Mouse (Mus musculus) embryonic facial prominence, embryonic 11.5 days (tissue): ENCODE results near the gene Glis2. TPM values are rescaled to one million over a fixed set of nuclear protein-coding genes. Genes with fewer than 3 reads are reported as not detected.

Source experiments
- ATAC-seq: fragments of 200-750 bp; cut with Nextera tagmentation; replicated peaks from 2 replicates; pipeline ENCODE4 v1.8.0; 2017; ENCODE audit warnings: low read depth; ENCODE audit not compliant: insufficient number of reproducible peaks, low FRiP score, low TSS enrichment
- DNase-seq: peaks from one replicate; pipeline ENCODE4 v3.0.0-alpha.2; 2015; ENCODE audit warnings: low spot score
- H3K27ac ChIP-seq: fragments of 300-500 bp; sonication (generic); replicated peaks from 2 replicates; pipeline ENCODE4 v1.5.1; 2014; ENCODE audit warnings: mild to moderate bottlenecking, low read depth, low read length, control low read depth
- H3K27me3 ChIP-seq: fragments of 300-500 bp; sonication (generic); 2 replicates; pipeline ENCODE4 v1.6.1; 2014; ENCODE audit warnings: mild to moderate bottlenecking, low read length, moderate library complexity, mixed read lengths; ENCODE audit not compliant: control insufficient read depth, insufficient read depth
- H3K36me3 ChIP-seq: fragments of 300-500 bp; sonication (generic); replicated peaks from 2 replicates; pipeline ENCODE4 v1.6.1; 2014; ENCODE audit warnings: low read depth, mild to moderate bottlenecking, low read length, moderate library complexity, mixed read lengths; ENCODE audit not compliant: control insufficient read depth, insufficient read depth
- H3K4me1 ChIP-seq: fragments of 300-500 bp; sonication (generic); 2 replicates; pipeline ENCODE4 v1.6.1; 2014; ENCODE audit warnings: low read length, mixed read lengths; ENCODE audit not compliant: control insufficient read depth, insufficient read depth
- H3K4me2 ChIP-seq: fragments of 300-500 bp; sonication (generic); 2 replicates; pipeline ENCODE4 v1.6.1; 2014; ENCODE audit warnings: low read depth, mild to moderate bottlenecking, control low read depth, low read length, moderate library complexity
- H3K4me3 ChIP-seq: fragments of 300-500 bp; sonication (generic); 2 replicates; pipeline ENCODE4 v1.5.1; 2014; ENCODE audit warnings: low read depth, low read length, control low read depth
- H3K9ac ChIP-seq: fragments of 300-500 bp; sonication (generic); replicated peaks from 2 replicates; pipeline ENCODE4 v1.6.1; 2014; ENCODE audit warnings: mild to moderate bottlenecking, control low read depth, low read length
- H3K9me3 ChIP-seq: fragments of 300-500 bp; sonication (generic); replicated peaks from 2 replicates; pipeline ENCODE4 v1.6.1; 2016; ENCODE audit warnings: mild to moderate bottlenecking, low read length, inconsistent platforms, mixed read lengths; ENCODE audit not compliant: control insufficient read depth
- WGBS: fragments of 180-500 bp; shearing (Covaris S2); extraction: QIAGEN DNeasy Blood & Tissue Kit; methylation state at CpG from one replicate; pipeline ENCODE4 v1.1.7; 2014; 5-methylcytosine and 5-hydroxymethylcytosine counted together
- polyA plus RNA-seq: library from polyadenylated mRNA; unstranded; fragments of >200 nt; fragmentation: Nextera tagmentation; extraction: Ambion mirVana; gene quantifications from 2 replicates; pipeline ENCODE4 v1.2.1, GENCODE M21; 2014

The Glis2 gene
- polyA plus RNA-seq, 1 experiment from 2014 or later, result 19.9 TPM

DNA sequence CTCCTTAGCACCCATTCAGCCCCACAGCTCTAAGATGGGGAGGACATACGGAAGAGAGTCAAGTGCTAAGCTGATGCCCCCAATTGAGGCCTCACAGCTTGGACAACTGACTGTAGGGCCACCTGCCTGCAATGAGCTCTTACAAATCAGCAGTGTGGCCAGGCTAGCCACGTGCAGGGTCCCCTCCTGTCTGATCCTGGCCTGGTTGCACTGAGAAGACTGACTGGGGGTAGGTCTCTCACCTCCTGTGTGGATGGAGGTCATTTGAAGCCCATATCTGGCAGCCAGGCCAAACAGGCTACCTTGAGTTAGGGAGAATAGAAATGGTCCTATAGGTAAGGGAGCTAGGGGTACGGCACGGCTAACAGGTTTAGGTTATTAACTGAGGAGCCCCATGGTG, 51.4 kb downstream of the Glis2 start:
- peaks cover 16% of the 10 kb centered on the region for H3K4me1 ChIP-seq

DNA sequence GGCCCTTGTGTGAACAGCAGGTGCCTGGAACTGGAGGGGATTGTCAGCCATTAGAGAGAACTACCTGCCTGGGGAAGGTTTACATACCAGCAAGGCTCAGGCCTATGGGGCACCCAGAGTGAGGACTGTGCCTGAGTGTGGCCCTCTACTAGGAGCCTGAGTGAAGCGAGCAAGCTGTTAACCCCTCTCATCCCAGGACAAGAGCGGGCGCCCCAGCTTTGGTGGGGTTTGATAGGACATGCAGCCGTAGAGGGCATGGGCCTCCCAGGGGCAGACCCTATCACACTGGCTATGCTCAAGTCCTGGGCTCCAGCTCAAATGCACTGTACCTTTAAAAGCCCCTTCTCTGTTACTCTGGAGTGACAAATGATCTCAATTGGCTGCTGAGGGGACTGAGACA, 52.3 kb downstream of the Glis2 start:
- ATAC-seq (no peak), DNase-seq (no peak)
- Histone ChIP-seq H3K9ac (no peak overlapping the region), H3K9me3 (no peaks in the 10 kb centered on the region), H3K27me3 (no peaks in the 10 kb centered on the region), H3K4me3 (no peak overlapping the region), H3K4me2 (no peak overlapping the region), H3K4me1 (peaks cover 18% of the 10 kb centered on the region), H3K36me3 (peaks cover 7% of the 10 kb centered on the region), H3K27ac (peak overlapping the region; percentile 2; the same call in 1 of the 2 replicates)
- 63% methylated on average over 4 of the region's 4 CpGs for WGBS

More for the DNA sequence above, 51.4 kb downstream of the Glis2 start:
- Histone ChIP-seq H3K27me3 (no peaks in the 10 kb centered on the region), H3K36me3 (peaks cover 7% of the 10 kb centered on the region), H3K4me3 (no peak overlapping the region), H3K27ac (no peak overlapping the region), H3K9ac (no peak overlapping the region), H3K9me3 (no peaks in the 10 kb centered on the region), H3K4me2 (no peak overlapping the region)
- WGBS, result 87% methylated on average over 4 of the region's 4 CpGs
- ATAC-seq (no peak), DNase-seq (no peak)

GRCm38 (mm10) chr16:4647651-4648141, 53.2 kb downstream of the Glis2 start:
- Histone ChIP-seq H3K27me3 (no peaks in the 10 kb centered on the region), H3K9ac (no peak overlapping the region), H3K4me2 (no peak overlapping the region), H3K4me1 (peaks cover 25% of the 10 kb centered on the region), H3K36me3 (peaks cover 7% of the 10 kb centered on the region), H3K4me3 (no peak overlapping the region), H3K27ac (0 out of 2 replicates have a peak overlapping the region, but pooled peaks have one; percentile 2), H3K9me3 (no peaks in the 10 kb centered on the region)
- DNase-seq (no peak), ATAC-seq (no peak)
- 67% methylated on average over 13 of the region's 13 CpGs for WGBS

DNA sequence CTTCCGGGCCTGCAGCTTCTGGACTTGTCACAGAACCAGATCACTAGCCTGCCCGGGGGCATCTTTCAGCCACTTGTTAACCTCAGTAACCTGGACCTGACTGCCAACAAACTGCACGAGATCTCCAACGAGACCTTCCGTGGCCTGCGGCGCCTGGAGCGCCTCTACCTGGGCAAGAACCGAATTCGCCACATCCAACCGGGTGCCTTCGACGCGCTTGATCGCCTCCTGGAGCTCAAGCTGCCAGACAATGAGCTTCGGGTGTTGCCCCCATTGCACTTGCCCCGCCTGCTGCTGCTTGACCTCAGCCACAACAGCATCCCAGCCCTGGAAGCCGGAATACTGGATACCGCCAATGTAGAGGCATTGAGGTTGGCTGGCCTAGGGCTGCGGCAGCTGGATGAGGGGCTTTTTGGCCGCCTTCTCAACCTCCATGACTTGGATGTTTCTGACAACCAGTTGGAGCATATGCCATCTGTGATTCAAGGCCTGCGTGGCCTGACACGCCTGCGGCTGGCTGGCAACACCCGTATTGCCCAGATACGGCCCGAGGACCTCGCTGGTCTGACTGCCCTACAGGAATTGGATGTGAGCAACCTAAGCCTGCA, 54.0 kb downstream of the Glis2 start:
- ATAC-seq (no peak), DNase-seq (no peak)
- H3K27ac ChIP-seq, result no peak overlapping the region
- H3K36me3 ChIP-seq, result peaks cover 7% of the 10 kb centered on the region
- 86% methylated on average over 28 of the region's 28 CpGs for WGBS
- H3K4me1 ChIP-seq, result peaks cover 25% of the 10 kb centered on the region
- no peak overlapping the region for H3K4me2 ChIP-seq
- H3K4me3 ChIP-seq, result no peak overlapping the region
- H3K9me3 ChIP-seq, result no peaks in the 10 kb centered on the region
- H3K27me3 ChIP-seq, result no peaks in the 10 kb centered on the region
- no peak overlapping the region for H3K9ac ChIP-seq

GRCm38 (mm10) chr16:4649211-4649610, 54.7 kb downstream of the Glis2 start:
- Histone ChIP-seq H3K4me2 (no peak overlapping the region), H3K4me3 (no peak overlapping the region), H3K36me3 (peaks cover 7% of the 10 kb centered on the region), H3K27me3 (no peaks in the 10 kb centered on the region), H3K27ac (no peak overlapping the region), H3K9me3 (no peaks in the 10 kb centered on the region), H3K9ac (no peak overlapping the region), H3K4me1 (peaks cover 25% of the 10 kb centered on the region)
- whole genome bisulfite sequencing, result 80% methylated on average over 5 of the region's 5 CpGs
- no peak for ATAC-seq
- no peak for DNase-seq

- Histone ChIP-seq H3K4me3 (no peak overlapping the region), H3K27ac (no peak overlapping the region), H3K4me1 (peaks cover 25% of the 10 kb centered on the region), H3K9ac (peak overlapping the region; percentile 15; the same call in 1 of the 2 replicates), H3K27me3 (no peaks in the 10 kb centered on the region), H3K36me3 (peaks cover 7% of the 10 kb centered on the region), H3K4me2 (no peak overlapping the region), H3K9me3 (no peaks in the 10 kb centered on the region)
- 86% methylated on average over 11 of the region's 11 CpGs for WGBS
- ATAC-seq (no peak), DNase-seq (no peak)
These were observed 55.2 kb downstream of the Glis2 start for GRCm38 (mm10) chr16:4649692-4650091.

DNA sequence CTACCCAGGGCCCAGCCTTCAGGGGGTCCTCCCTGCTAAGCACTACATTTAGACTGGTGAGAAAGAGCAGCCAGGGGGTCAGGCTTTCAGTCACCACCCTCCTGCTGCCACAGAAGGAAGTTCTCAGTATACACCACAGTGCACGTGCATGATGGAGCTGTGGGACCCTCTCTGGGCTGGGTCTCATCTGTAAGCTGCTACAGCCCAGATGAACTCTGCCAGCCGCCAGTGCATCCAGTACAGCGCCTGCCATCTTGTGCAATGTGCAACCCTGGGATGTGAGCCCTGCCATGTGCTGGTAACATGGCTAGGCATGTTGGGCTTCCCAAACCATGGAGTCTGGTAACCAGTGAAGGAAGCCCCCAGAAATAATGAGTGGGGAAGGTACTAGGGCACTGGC, 55.6 kb downstream of the Glis2 start:
- Histone ChIP-seq H3K9me3 (no peaks in the 10 kb centered on the region), H3K9ac (peak overlapping the region; percentile 15; the same call in 1 of the 2 replicates), H3K36me3 (peaks cover 7% of the 10 kb centered on the region), H3K27ac (no peak overlapping the region), H3K27me3 (no peaks in the 10 kb centered on the region), H3K4me2 (no peak overlapping the region), H3K4me3 (no peak overlapping the region), H3K4me1 (peaks cover 25% of the 10 kb centered on the region)
- ATAC-seq (no peak), DNase-seq (no peak)
- WGBS, result 89% methylated on average over 3 of the region's 3 CpGs

- H3K4me1 ChIP-seq, result peaks cover 25% of the 10 kb centered on the region
- no peaks in the 10 kb centered on the region for H3K9me3 ChIP-seq
- no peak for ATAC-seq
- H3K27me3 ChIP-seq, result no peaks in the 10 kb centered on the region
- WGBS, result 81% methylated on average over 1 of the region's 1 CpGs
- H3K9ac ChIP-seq, result 0 out of 2 replicates have a peak overlapping the region, but pooled peaks have one; percentile 4
- no peak for DNase-seq
- peak overlapping the region; percentile 93 for H3K27ac ChIP-seq
- peaks cover 7% of the 10 kb centered on the region for H3K36me3 ChIP-seq
- H3K4me3 ChIP-seq, result no peak overlapping the region
- no peak overlapping the region for H3K4me2 ChIP-seq
These were observed 56.6 kb downstream of the Glis2 start for GRCm38 (mm10) chr16:4651081-4651480.
